Mouse (Mus musculus) frontal cortex, postnatal 25 days (tissue): ENCODE data around the gene Ttll10.

Experiments used
- DNase-seq, 2 experiments: peaks; one replicate each; pipeline ENCODE4 v3.0.0; 2022; ENCODE audit warnings: low spot score in 2 of 2

Gene Ttll10

DNA sequence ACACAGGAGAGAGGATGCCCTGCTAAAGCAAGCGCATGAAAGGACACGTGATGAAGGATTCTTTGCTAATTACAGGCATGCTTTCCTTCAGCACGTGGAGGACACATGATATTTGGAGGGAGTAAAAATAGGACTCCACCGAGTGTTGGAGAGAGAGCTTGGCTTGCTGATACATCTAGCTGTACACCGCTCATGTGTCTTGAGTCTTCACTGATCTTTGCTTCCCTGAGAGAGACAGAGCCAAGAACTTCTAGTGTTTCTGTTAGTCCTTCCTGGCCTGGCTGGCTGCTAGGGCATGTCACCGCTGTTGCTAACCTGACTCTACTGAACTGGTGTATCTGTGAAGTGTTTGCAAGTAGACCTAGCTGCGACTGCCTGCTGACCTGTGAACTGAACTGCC lies 35.0 kb downstream of the Ttll10 start:
- no peak for DNase-seq

DNA sequence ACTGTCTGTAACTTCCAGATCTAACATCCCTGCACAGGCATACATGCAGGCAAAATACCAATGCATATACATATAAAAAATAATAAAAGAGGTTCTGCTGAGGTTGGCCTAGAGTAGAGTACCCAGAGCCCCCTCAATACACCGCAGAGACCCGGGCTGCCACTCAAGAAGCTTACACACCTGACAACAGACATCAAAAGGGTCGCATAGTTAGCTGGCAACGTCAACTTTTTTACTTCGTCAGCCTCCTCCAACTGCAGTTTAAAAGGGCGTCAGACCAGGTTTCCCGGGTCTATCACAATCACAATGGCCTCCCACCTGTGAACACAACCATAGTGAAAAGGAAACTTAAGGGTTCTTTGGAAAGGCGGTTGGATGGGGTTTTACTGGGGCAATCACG lies 35.7 kb downstream of the Ttll10 start:
- DNase-seq, result no peak

DNA sequence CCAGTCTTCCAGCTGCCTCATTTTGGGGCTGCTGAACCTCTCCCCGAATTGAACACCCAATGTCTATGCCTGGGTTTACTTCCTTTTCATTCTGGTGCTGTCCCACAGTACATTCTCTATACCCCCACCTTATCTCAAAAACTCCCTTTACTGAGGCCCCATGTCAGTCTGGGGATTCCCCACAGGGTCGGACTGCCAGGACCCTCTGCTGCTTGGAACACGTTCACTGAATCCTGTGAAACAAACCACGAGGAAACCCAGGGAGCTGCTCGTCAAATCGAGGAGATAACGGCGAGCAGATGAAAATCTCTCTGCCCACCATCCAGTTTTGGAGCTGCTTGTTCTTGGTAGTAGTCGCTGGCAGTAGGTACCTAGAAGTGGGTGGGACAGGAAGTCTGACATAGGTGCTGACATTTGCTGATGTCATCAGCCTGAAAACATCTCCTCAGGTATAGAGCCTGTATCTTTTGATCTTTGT lies 37.2 kb downstream of the Ttll10 start:
- DNase-seq, result no peak

DNA sequence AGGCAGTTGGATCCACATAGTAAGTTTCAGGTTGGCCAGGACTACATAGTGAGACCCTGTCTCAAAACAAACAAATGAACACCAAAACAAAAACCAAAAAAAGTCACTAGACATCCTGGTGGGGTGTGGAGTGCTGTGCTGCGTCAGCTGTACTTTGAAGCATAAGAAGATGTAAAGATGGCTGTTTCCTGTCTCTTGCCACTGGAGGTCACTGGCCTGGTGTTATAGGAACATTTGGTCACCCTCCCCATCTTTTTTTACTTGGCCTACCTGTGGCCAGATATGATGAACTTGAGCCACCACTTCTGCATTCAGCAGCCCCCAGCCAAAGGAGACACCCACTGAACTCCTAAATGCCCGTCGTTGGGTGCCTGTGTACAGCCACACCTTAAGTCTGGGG lies 37.8 kb downstream of the Ttll10 start:
- no peak for DNase-seq

DNA sequence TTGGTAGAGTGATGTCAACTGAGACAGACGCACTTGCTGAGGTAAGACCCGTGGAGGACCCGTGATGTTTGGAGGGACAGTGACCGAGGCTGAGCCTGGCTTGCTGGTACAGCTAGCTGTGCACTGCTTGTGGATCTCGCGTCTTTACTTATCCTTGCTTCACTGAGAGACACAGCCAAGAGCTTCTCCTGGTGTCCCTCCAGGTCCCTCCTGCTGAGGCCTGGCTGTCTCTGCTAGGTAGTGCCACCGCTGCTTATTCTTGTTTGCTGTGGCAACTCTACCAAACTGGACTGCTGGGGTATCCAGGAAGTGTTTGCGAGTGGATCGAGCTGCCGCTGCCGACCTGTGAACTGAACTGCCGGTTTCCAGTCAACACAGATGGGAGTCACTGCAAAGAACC lies 39.4 kb downstream of the Ttll10 start:
- DNase-seq, result no peak

DNA sequence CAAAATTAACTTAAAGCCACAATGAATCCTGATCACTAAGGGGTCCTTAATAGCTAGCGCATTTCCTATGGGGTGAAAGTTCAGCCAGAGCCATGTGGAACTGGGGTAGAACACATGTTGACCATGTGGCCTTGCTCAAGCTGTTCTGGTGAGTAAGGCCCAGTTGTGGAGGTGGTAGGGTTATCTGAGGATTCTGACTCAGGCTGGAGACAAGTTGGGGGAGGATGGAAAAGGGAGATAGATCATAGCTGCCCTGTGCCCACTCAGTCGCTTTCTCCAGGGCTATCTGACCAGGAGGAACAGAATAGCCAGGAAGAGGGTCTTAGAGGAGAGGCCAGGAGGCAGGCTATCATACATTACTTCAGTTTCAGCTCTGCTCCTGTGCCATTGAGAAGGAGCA lies 44.8 kb downstream of the Ttll10 start:
- DNase-seq, result no peak

DNA sequence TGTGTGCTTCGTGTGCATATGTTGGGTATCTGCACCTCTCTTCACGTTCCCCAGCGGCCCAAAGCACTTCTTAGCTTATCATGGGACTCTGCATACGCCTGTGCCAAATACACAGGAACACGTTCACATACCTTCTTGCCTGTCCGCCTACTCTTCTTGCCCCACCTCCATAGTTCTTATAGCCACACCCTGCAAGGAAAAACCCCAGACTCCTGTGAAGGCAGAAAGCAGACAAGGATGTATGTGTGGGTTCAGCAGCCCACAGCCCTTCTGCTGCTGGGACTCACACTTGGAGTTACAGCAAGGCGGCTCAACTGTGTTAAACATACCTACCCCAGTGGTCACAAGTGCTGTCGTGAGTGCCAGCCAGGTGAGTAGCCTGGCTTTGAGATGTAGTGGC lies 45.6 kb downstream of the Ttll10 start, which contains the start of gene Tnfrsf4:
Tnfrsf4 (plus strand) TSS at position 207 of the 400 bp plus-strand sequence.
- no peak for DNase-seq

DNA sequence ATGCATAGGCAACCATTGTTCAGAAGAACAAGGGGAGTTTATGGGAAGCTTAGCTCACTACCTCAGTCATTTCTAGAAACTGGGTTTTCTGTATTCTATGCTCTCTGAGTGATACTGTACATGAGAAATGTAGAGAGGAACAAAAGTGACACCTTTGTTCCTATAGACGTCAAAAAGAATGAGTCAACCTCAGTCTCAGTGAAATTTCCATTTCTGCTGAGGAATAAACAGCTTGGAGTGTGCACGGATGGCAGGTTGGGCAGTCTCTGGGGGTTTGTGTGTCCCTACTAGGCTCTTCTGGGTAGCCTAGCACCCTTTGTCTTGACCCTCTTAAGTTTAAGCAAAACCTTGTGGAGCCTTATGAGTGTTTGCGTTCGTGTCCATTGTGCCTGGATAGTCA lies 50.8 kb downstream of the Ttll10 start:
- DNase-seq, result no peak

DNA sequence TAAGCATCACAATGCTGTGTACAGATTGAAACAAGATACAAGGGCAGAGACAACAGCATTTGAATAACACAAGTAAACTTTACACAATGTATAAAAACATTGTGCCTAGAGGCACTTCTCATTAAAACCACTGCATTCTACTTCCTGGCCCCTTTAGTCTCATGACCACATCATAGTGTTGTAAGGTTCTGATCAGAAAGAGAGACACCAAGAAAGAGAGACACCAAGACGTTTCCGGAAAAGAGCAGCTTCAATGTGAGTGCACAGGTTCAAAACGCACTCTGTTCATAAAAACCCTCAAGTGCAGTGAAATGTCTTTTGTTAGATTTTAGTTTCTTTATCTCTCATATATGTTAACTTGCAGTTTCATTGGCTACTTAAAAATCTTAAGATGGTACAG lies 55.1 kb downstream of the Ttll10 start:
- DNase-seq, result no peak

DNA sequence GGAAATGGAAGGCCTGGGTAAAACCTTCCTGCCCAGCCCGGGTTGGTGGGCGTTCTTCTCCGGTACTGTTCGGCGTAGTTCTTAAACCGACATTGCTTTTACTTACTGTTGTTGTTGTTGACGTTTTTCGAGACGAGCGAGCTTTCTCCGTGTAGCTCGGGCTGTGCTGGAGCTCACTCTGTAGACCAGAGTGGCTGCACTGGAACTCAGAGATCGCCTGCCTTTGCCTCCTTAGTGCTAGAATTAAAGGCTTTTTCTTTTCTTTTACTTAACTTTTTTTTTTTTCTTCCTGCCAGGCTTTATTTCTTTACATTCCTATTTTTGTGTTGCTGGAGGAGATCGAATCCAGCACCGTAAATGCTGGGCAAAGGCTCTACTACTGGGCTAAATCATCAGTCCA lies 65.6 kb downstream of the Ttll10 start:
- DNase-seq, result no peak

DNA sequence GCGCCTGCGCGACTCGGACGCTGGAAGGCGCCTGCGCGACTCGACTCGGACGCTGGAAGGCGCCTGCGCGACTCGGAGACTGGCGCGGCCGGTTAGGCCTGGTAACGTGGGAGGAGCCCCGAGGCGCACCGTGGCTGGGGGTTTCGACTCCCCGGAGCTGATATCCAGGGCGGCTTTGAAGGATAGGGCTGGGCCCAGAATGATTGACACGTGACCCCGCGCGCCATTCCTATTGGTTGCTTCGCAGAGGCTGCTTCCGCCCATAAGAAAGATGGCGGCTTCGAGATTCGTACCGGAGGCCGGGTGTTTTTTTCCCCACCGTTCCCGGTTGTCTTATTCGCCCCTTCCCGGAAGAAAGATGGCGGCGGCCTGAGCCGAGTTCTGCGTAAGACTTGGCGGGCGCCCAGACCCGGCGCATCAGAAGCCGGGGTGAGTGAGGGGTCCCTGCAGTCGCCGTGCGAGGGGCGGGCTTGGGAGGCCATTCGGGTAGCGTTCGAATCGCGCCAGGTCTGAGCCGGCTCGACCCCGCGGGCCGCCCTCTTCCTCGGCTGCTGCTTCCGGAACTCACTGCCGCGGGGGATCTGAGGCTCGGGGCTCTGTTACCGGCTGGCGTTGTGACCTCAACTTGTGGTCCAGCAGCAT lies 66.2 kb downstream of the Ttll10 start:
- peak; percentile 94 to 97 for DNase-seq

DNA sequence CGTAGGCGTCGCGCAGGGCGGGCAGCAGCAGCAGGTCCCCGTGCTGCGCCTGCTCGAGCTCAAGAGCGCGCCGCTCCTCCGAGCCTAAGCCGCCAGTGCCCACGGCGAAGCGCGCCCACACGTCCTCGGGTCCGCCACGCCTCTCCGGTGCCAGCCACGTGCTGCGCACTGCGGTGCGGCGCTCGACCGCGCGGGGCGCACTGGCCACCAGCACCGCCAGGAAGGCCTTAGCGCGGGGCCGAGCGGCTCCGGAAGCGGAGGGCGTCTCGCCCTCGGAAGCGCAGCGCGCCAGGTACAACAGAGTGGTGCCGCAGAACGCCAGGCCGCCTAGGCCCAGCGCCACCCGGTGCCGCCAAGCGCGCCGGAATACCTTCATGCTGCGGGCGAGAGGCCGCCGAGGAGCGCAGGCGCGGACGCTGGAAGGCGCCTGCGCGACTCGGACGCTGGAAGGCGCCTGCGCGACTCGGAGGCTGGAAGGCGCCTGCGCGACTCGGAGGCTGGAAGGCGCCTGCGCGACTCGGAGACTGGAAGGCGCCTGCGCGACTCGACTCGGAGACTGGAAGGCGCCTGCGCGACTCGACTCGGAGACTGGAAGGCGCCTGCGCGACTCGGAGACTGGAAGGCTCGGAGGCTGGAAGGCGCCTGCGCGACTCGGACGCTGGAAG lies 66.8 kb downstream of the Ttll10 start, which contains the start of the genes B3galt6 and Sdf4:
B3galt6 (minus strand) TSS at position 409 of the 665 bp plus-strand sequence.
Sdf4 (plus strand) TSS at position 632 of the 665 bp plus-strand sequence.
- peak; percentile 83 to 84 for DNase-seq

DNA sequence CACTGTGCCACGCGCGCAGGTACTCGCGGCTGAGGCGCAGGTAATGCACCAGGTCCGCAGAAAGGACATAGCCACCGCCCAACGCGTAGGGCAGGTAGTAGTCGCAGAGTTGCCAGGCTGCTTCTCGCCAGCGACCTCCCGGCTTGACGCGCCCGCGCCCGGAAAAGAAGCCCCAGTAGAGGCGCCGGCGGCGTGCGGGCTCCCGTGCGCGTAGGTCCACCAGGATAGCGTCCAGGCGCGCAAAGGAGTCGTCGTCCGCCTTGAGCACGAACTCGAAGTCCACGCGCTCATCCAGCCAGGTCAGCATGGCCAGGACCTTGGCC lies 67.3 kb downstream of the Ttll10 start:
- DNase-seq, result no peak

DNA sequence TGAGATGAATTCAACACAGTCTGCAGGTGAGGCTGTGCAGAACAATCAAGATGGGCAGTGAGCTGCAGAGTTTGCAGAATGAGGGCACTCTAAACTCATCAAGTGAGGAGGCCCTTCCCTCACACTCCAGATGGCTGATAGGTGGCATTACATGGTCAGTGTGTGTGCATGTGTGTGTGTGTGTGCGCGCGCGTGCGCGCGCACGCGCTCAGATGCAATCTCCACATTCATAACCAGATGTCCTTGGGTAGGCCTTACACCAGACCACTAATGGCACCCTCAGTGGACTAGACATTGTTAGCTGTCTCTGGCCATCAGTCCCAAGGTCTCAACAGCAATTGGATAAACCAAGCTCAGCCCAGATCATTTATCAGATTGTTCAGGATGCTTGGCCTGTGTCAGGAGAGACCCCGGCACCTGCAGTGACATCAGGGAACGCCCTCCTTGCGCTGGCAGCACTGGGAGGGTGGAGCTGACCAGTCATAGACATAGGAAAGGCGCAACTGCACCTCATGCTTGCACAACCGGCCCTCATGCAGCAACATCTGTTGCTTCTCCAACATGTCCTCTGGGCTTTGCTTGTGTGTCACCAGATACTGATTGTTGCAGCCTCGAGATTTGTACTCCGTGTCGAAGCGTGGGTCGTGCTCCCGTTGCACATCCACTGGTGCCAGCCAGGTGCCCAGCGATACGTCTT lies 67.9 kb downstream of the Ttll10 start:
- DNase-seq, result no peak
